Mouse (Mus musculus) ES-Bruce4 (cell line): ENCODE results near the gene Plau. TPM values are rescaled to one million over a fixed set of nuclear protein-coding genes. Genes with fewer than 3 reads are reported as not detected.

ENCODE experiments used
- H3K27ac ChIP-seq: 2 replicates; pipeline ENCODE4 v1.5.1; 2012; ENCODE audit warnings: low read length, inconsistent platforms; ENCODE audit not compliant: insufficient read depth
- H3K27me3 ChIP-seq: 2 replicates; pipeline ENCODE4 v1.6.1; 2012; ENCODE audit warnings: mild to moderate bottlenecking, low read length, inconsistent platforms; ENCODE audit not compliant: control insufficient read depth, poor library complexity, insufficient read depth, severe bottlenecking
- H3K36me3 ChIP-seq: 2 replicates; pipeline ENCODE4 v1.6.1; 2012; ENCODE audit warnings: inconsistent platforms, mild to moderate bottlenecking, low read length, moderate library complexity; ENCODE audit not compliant: control insufficient read depth, poor library complexity, insufficient read depth, severe bottlenecking
- H3K4me1 ChIP-seq: one replicate; pipeline ENCODE4 v1.8.1; 2011; ENCODE audit warnings: low read length; ENCODE audit not compliant: control insufficient read depth, insufficient read depth
- H3K4me3 ChIP-seq: 2 replicates; pipeline ENCODE4 v1.5.1; 2011; ENCODE audit warnings: low read depth, mild to moderate bottlenecking, low read length
- H3K9ac ChIP-seq: 2 replicates; pipeline ENCODE4 v1.6.1; 2012; ENCODE audit warnings: low read depth, mild to moderate bottlenecking, inconsistent platforms; ENCODE audit not compliant: poor library complexity, severe bottlenecking
- H3K9me3 ChIP-seq: replicated peaks from 2 replicates; pipeline ENCODE4 v1.6.1; 2012; ENCODE audit warnings: mild to moderate bottlenecking, low read length, inconsistent platforms; ENCODE audit not compliant: control insufficient read depth, poor library complexity, insufficient read depth, severe bottlenecking
- CTCF ChIP-seq: IDR thresholded peaks from one replicate; pipeline ENCODE4 v1.8.1; 2011; ENCODE audit warnings: low read depth, low read length
- EP300 ChIP-seq: IDR thresholded peaks from 2 replicates; pipeline ENCODE4 v1.6.1; 2011; ENCODE audit warnings: low read depth, low read length; ENCODE audit not compliant: insufficient read depth
- POLR2A ChIP-seq: IDR thresholded peaks from one replicate; pipeline ENCODE4 v1.8.1; 2011; ENCODE audit warnings: low read length; ENCODE audit not compliant: insufficient read depth
- polyA plus RNA-seq: library from polyadenylated mRNA; stranded (reverse); fragments of >200 nt; gene quantifications from 2 replicates; pipeline ENCODE4 v1.2.4, GENCODE M21; 2011; ENCODE audit warnings: low read depth; ENCODE audit not compliant: missing spikeins, insufficient read depth, insufficient read length

The Plau gene
- polyA plus RNA-seq, 1 experiment = 5.5 TPM

GRCm38 (mm10) chr14:20885091-20885888, 48.8 kb downstream of the Plau start:
- Histone ChIP-seq H3K9ac (no peak overlapping the region), H3K27me3 (no peaks in the 10 kb centered on the region), H3K36me3 (no peaks in the 10 kb centered on the region), H3K4me3 (no peak overlapping the region), H3K27ac (no peak overlapping the region), H3K4me1 (no peaks in the 10 kb centered on the region), H3K9me3 (no peaks in the 10 kb centered on the region)
- TF ChIP-seq EP300 (no peak), POLR2A (no peak), CTCF (no peak)

GRCm38 (mm10) chr14:20886266-20886665, 49.8 kb downstream of the Plau start:
- Histone ChIP-seq H3K36me3 (no peaks in the 10 kb centered on the region), H3K27me3 (no peaks in the 10 kb centered on the region), H3K9ac (no peak overlapping the region), H3K4me3 (no peak overlapping the region), H3K27ac (no peak overlapping the region), H3K4me1 (no peaks in the 10 kb centered on the region), H3K9me3 (no peaks in the 10 kb centered on the region)
- TF ChIP-seq CTCF (peak; percentile 15), EP300 (no peak)

- Histone ChIP-seq H3K9ac (no peak overlapping the region), H3K27me3 (no peaks in the 10 kb centered on the region), H3K9me3 (no peaks in the 10 kb centered on the region), H3K36me3 (no peaks in the 10 kb centered on the region), H3K27ac (no peak overlapping the region), H3K4me3 (no peak overlapping the region), H3K4me1 (no peaks in the 10 kb centered on the region)
- TF ChIP-seq CTCF (no peak), POLR2A (no peak), EP300 (no peak)
These were observed 51.2 kb downstream of the Plau start for GRCm38 (mm10) chr14:20887541-20888085.

GRCm38 (mm10) chr14:20891941-20892402, 55.5 kb downstream of the Plau start:
- H3K27me3 ChIP-seq = no peaks in the 10 kb centered on the region; the same call in 1 of the 2 replicates
- H3K36me3 ChIP-seq = no peaks in the 10 kb centered on the region
- no peak overlapping the region for H3K9ac ChIP-seq
- no peaks in the 10 kb centered on the region for H3K9me3 ChIP-seq
- TF ChIP-seq POLR2A = no peak
- no peak for TF ChIP-seq EP300
- no peak for TF ChIP-seq CTCF
- no peak overlapping the region for H3K27ac ChIP-seq
- no peaks in the 10 kb centered on the region for H3K4me1 ChIP-seq
- H3K4me3 ChIP-seq = no peak overlapping the region

Other genes with a start within 250 kb of the Plau start
- 21.4 and 22.3 TPM in 2 replicates for gene Usp54, start 195.6 kb upstream of the Plau start, polyA plus RNA-seq
- gene Myoz1, start 180.1 kb upstream of the Plau start, polyA plus RNA-seq = not detected in 2 replicates
- 6.1 and 7.0 TPM in 2 replicates for gene Synpo2l, start 168.3 kb upstream of the Plau start, polyA plus RNA-seq
- gene Sec24c, start 162.4 kb upstream of the Plau start, polyA plus RNA-seq = 133 and 140 TPM in 2 replicates
- 8.0 and 8.9 TPM in 2 replicates for gene Fut11, start 141.7 kb upstream of the Plau start, polyA plus RNA-seq
- gene Chchd1, start 133.7 kb upstream of the Plau start, polyA plus RNA-seq = 131 and 151 TPM in 2 replicates
- gene Zswim8, start 129.1 kb upstream of the Plau start, polyA plus RNA-seq = 37.0 and 37.1 TPM in 2 replicates
- gene Ndst2, start 102.1 kb upstream of the Plau start, polyA plus RNA-seq = 11.0 and 11.1 TPM in 2 replicates
- 30.1 and 33.9 TPM in 2 replicates for gene Camk2g, start 42.6 kb upstream of the Plau start, polyA plus RNA-seq
- 123 and 124 TPM in 2 replicates for gene Vcl, start 92.7 kb downstream of the Plau start, polyA plus RNA-seq
- 103 and 107 TPM in 2 replicates for gene Ap3m1, start 215.8 kb downstream of the Plau start, polyA plus RNA-seq
- gene Adk, start 215.9 kb downstream of the Plau start, polyA plus RNA-seq = 110 and 117 TPM in 2 replicates